Mouse (Mus musculus) urinary bladder, postnatal 36 days (tissue): Measurements from ENCODE around the gene Nol12.

ENCODE experiments used
- DNase-seq, 2 experiments: peaks; one replicate each; pipeline ENCODE4 v3.0.0; 2022; ENCODE audit warnings: low spot score in 2 of 2, mixed read lengths in 1 of 2

Nol12 gene

DNA sequence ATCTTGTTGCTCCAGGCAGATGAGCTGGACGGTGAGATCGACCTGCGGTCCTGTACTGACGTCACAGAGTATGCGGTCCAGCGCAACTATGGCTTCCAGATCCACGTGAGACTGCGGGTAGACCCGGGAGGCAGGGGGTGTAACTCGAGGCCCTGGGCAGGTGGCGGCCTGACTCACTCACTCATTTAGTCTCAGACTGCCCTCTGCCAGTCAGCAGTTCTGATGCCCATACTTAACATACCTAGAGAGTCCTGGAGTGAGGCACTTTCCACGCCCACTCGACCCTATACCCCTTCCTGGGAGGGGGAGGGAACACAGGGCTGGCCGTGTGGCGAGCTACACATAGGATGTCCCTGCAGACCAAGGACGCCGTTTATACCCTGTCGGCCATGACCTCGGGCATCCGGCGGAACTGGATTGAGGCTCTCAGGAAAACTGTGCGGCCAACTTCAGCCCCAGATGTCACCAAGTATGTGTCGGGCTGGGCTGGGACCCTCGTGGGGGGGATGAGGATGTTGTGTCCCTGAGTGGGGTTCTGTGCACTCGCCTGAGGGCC is 56.3 kb downstream of the Nol12 start:
- DNase-seq = no peak

DNA sequence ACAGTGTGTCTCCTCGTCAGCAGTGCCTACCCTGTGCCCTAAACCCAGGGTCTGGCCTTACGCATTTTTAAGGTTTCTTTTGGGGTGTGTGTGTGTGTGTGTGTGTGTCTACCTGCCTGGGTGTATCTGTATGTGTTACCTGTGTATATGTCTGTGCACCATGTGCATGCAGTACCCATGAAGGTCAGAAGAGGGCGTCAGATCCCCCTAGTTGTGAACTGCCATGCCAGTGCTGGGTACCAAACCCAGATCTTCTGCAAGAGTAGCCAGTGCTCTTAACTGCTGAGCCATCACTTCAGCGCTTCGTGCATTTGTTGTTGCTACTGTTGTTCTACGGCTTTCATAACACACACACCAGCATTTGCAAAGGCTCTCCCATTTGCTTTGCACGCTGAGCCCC is 57.5 kb downstream of the Nol12 start:
- no peak for DNase-seq

DNA sequence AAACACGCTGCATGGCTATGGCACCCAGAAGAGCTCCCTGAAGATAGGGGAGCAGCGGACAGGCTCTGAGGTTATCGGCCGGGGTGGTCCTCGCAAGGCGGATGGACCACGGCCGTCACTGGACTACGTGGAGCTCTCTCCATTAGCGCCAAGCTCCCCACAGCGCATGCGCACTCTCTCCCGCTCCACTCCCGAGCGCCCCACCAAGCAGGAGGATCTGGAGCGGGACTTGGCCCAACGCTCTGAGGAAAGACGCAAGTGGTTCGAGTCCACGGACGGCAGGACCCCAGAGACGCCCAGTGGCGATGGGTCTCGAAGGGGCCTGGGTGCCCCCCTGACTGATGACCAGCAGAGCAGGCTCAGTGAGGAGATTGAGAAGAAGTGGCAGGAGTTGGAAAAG is 58.2 kb downstream of the Nol12 start:
- no peak for DNase-seq
